Mouse (Mus musculus) myocyte (in vitro differentiated cells): Measurements from ENCODE around the gene Gm45717. TPM values are rescaled to one million over a fixed set of nuclear protein-coding genes. Genes with fewer than 3 reads are reported as not detected.
A peak's percentile ranks its signal among the peaks of the same experiment; 100 is the strongest.

ENCODE experiments used
- H3K27me3 ChIP-seq: one replicate; pipeline ENCODE4 v1.6.1; 2011; ENCODE audit not compliant: control insufficient read depth, insufficient read depth, insufficient read length
- H3K36me3 ChIP-seq: one replicate; pipeline ENCODE4 v1.6.1; 2011; ENCODE audit not compliant: control insufficient read depth, insufficient read depth
- H3K4me2 ChIP-seq: one replicate; pipeline ENCODE4 v1.6.1; 2011; ENCODE audit warnings: low read depth, control low read depth
- H3K4me3 ChIP-seq: one replicate; pipeline ENCODE4 v1.5.1; 2011; ENCODE audit warnings: mild to moderate bottlenecking, control low read depth, moderate library complexity
- H3K79me2 ChIP-seq: one replicate; pipeline ENCODE4 v1.6.1; 2011; ENCODE audit not compliant: control insufficient read depth, insufficient read depth
- H3ac ChIP-seq: one replicate; pipeline ENCODE4 v1.6.1; 2011; ENCODE audit not compliant: control insufficient read depth, insufficient read length
- CEBPB ChIP-seq: IDR thresholded peaks from 2 replicates; pipeline ENCODE4 v1.6.1; 2011; ENCODE audit warnings: mild to moderate bottlenecking, moderate library complexity; ENCODE audit not compliant: poor library complexity, insufficient read depth, severe bottlenecking
- E2F4 ChIP-seq: IDR thresholded peaks from one replicate; pipeline ENCODE4 v1.6.1; 2011; ENCODE audit warnings: mild to moderate bottlenecking, control low read depth, moderate library complexity; ENCODE audit not compliant: insufficient read depth
- MAX ChIP-seq: IDR thresholded peaks from one replicate; pipeline ENCODE4 v1.6.1; 2011; ENCODE audit warnings: low read depth, mild to moderate bottlenecking, control low read depth
- MYOD1 ChIP-seq, 3 experiments: IDR thresholded peaks; one replicate each; pipeline ENCODE4 v1.6.1; 2011; ENCODE audit warnings: control low read depth in 2 of 3, low read depth in 2 of 3, mild to moderate bottlenecking in 2 of 3, moderate library complexity in 1 of 3; ENCODE audit not compliant: insufficient read length in 2 of 3, control insufficient read depth in 1 of 3
- MYOG ChIP-seq, 3 experiments: IDR thresholded peaks; one replicate each; pipeline ENCODE4 v1.6.1; 2011; ENCODE audit warnings: control low read depth in 2 of 3, low read depth in 2 of 3, mild to moderate bottlenecking in 2 of 3; ENCODE audit not compliant: insufficient read length in 2 of 3, control insufficient read depth in 1 of 3, insufficient read depth in 1 of 3
- POLR2A ChIP-seq: IDR thresholded peaks from one replicate; pipeline ENCODE4 v1.6.1; 2011; ENCODE audit warnings: low read depth, mild to moderate bottlenecking, control low read depth, moderate library complexity; ENCODE audit not compliant: insufficient read length
- POLR2AphosphoS2 ChIP-seq: IDR thresholded peaks from one replicate; pipeline ENCODE4 v1.6.1; 2011; ENCODE audit warnings: low read depth, control low read depth; ENCODE audit not compliant: insufficient read length
- REST ChIP-seq: IDR thresholded peaks from one replicate; pipeline ENCODE4 v1.6.1; 2011; ENCODE audit warnings: mild to moderate bottlenecking, control low read depth, moderate library complexity; ENCODE audit not compliant: insufficient read depth, insufficient read length
- SRF ChIP-seq: IDR thresholded peaks from one replicate; pipeline ENCODE4 v1.6.1; 2011; ENCODE audit warnings: low read depth; ENCODE audit not compliant: control insufficient read depth, insufficient read length
- TCF12 ChIP-seq: IDR thresholded peaks from one replicate; pipeline ENCODE4 v1.6.1; 2011; ENCODE audit warnings: mild to moderate bottlenecking, control low read depth; ENCODE audit not compliant: poor library complexity, insufficient read depth, severe bottlenecking
- TCF3 ChIP-seq: IDR thresholded peaks from one replicate; pipeline ENCODE4 v1.6.1; 2011; ENCODE audit warnings: low read depth, control low read depth; ENCODE audit not compliant: insufficient read length
- USF1 ChIP-seq: IDR thresholded peaks from one replicate; pipeline ENCODE4 v1.6.1; 2011; ENCODE audit warnings: low read depth, mild to moderate bottlenecking, control low read depth, moderate library complexity
- polyA plus RNA-seq: library from polyadenylated mRNA; unstranded; fragments of >200 nt; fragmentation: generic; extraction: Trizol; gene quantifications from one replicate; pipeline ENCODE4 v1.2.1, GENCODE M21; 2012; ENCODE audit warnings: missing spikeins

The Gm45717 gene
- polyA plus RNA-seq, 1 experiment: 0.12 TPM

- TF ChIP-seq MYOD1 (IDR thresholded peaks at IDR 0.05; ENCODE audit: control insufficient read depth in 1 of 3, insufficient read length in 2 of 3, low read depth in 2 of 3): no peak
- TF ChIP-seq USF1: no peak
- TF ChIP-seq MAX: no peak
- TF ChIP-seq REST: no peak
- TF ChIP-seq POLR2AphosphoS2: no peak
- no peak for TF ChIP-seq TCF12
- TF ChIP-seq SRF: no peak
- no peak for TF ChIP-seq CEBPB
- TF ChIP-seq TCF3: no peak
- Histone ChIP-seq H3K4me3 (no peak overlapping the region), H3K79me2 (no peaks in the 10 kb centered on the region), H3K27me3 (no peaks in the 10 kb centered on the region), H3ac (no peak overlapping the region), H3K36me3 (no peaks in the 10 kb centered on the region), H3K4me2 (no peak overlapping the region)
Measured at GRCm38 (mm10) chr7:140907131-140907530, 48.6 kb downstream of the Gm45717 start.

GRCm38 (mm10) chr7:140905642-140906081 lies 50.1 kb downstream of the Gm45717 start:
- Histone ChIP-seq H3K36me3 (no peaks in the 10 kb centered on the region), H3ac (no peak overlapping the region), H3K4me3 (no peak overlapping the region), H3K79me2 (no peaks in the 10 kb centered on the region), H3K4me2 (no peak overlapping the region), H3K27me3 (no peaks in the 10 kb centered on the region)
- TF ChIP-seq E2F4 (no peak), USF1 (no peak), TCF3 (no peak), CEBPB (no peak), MAX (no peak), MYOD1 (IDR thresholded peaks at IDR 0.05; ENCODE audit: control insufficient read depth in 1 of 3, insufficient read length in 2 of 3, low read depth in 2 of 3) (no peak), POLR2AphosphoS2 (no peak), TCF12 (no peak), SRF (no peak), REST (no peak), MYOG (IDR thresholded peaks at IDR 0.05; ENCODE audit: control insufficient read depth in 1 of 3, insufficient read depth in 1 of 3, insufficient read length in 2 of 3, low read depth in 2 of 3) (no peak), POLR2A (no peak)

GRCm38 (mm10) chr7:140903212-140903611 lies 52.5 kb downstream of the Gm45717 start:
- Histone ChIP-seq H3K4me2 (no peak overlapping the region), H3K79me2 (no peaks in the 10 kb centered on the region), H3ac (no peak overlapping the region), H3K27me3 (no peaks in the 10 kb centered on the region), H3K36me3 (peaks cover 7% of the 10 kb centered on the region), H3K4me3 (no peak overlapping the region)
- TF ChIP-seq TCF3: no peak

- H3K4me3 ChIP-seq: no peak overlapping the region
- TF ChIP-seq MAX: no peak
- no peak for TF ChIP-seq SRF
- TF ChIP-seq REST: no peak
- no peak for TF ChIP-seq POLR2A
- no peak for TF ChIP-seq POLR2AphosphoS2
- no peak for TF ChIP-seq MYOG (IDR thresholded peaks at IDR 0.05; ENCODE audit: control insufficient read depth in 1 of 3, insufficient read depth in 1 of 3, insufficient read length in 2 of 3, low read depth in 2 of 3)
- no peak for TF ChIP-seq E2F4
- no peak for TF ChIP-seq MYOD1 (IDR thresholded peaks at IDR 0.05; ENCODE audit: control insufficient read depth in 1 of 3, insufficient read length in 2 of 3, low read depth in 2 of 3)
- no peak for TF ChIP-seq USF1
- TF ChIP-seq TCF3: no peak
- no peak for TF ChIP-seq CEBPB
- no peak for TF ChIP-seq TCF12
- no peaks in the 10 kb centered on the region for H3K27me3 ChIP-seq
- H3K36me3 ChIP-seq: peaks cover 7% of the 10 kb centered on the region
- H3K79me2 ChIP-seq: no peaks in the 10 kb centered on the region
- no peak overlapping the region for H3ac ChIP-seq
- no peak overlapping the region for H3K4me2 ChIP-seq
Measured at GRCm38 (mm10) chr7:140902036-140902875, 53.5 kb downstream of the Gm45717 start.

GRCm38 (mm10) chr7:140900220-140900619 lies 55.5 kb downstream of the Gm45717 start, which contains the start of gene Cox8b:
TSS of gene Cox8b (minus strand) at chr7:140900446.
- H3K4me2 ChIP-seq: peak within 1 kb of the TSS; percentile 61
- TF ChIP-seq POLR2A (peak; percentile 68), TCF12 (peak; percentile 56), REST (no peak), USF1 (no peak), MYOD1 (IDR thresholded peaks at IDR 0.05; ENCODE audit: control insufficient read depth in 1 of 3, insufficient read length in 2 of 3, low read depth in 2 of 3) (peak; percentile 65 to 80 (median 76)), POLR2AphosphoS2 (peak; percentile 61), MYOG (IDR thresholded peaks at IDR 0.05; ENCODE audit: control insufficient read depth in 1 of 3, insufficient read depth in 1 of 3, insufficient read length in 2 of 3, low read depth in 2 of 3) (peak; percentile 62 to 94 (median 84))
- H3K4me3 ChIP-seq: peak within 1 kb of the TSS; percentile 28
- peaks cover 12% of the 10 kb centered on the region for H3K36me3 ChIP-seq
- no peaks in the 10 kb centered on the region for H3K27me3 ChIP-seq
- no peak within 1 kb of the TSS for H3ac ChIP-seq
- no peaks in the 10 kb centered on the region for H3K79me2 ChIP-seq

Other genes starting within 250 kb of the Gm45717 start
- not detected for gene Cyp2e1, start 192.2 kb downstream of the Gm45717 start, polyA plus RNA-seq
- not detected for gene Syce1, start 168.1 kb downstream of the Gm45717 start, polyA plus RNA-seq
- gene Zfp941, start 133.8 kb downstream of the Gm45717 start, polyA plus RNA-seq: 0.13 TPM
- gene Urah, start 120.9 kb downstream of the Gm45717 start, polyA plus RNA-seq: 0.13 TPM
- gene Scgb1c1, start 110.4 kb downstream of the Gm45717 start, polyA plus RNA-seq: not detected
- 0.07 TPM for gene Odf3, start 108.1 kb downstream of the Gm45717 start, polyA plus RNA-seq
- not detected for gene Gm45785, start 99.6 kb downstream of the Gm45717 start, polyA plus RNA-seq
- 123 TPM for gene Ric8a, start 99.0 kb downstream of the Gm45717 start, polyA plus RNA-seq
- gene Bet1l, start 98.4 kb downstream of the Gm45717 start, polyA plus RNA-seq: 25.8 TPM
- 201 TPM for gene Psmd13, start 74.0 kb downstream of the Gm45717 start, polyA plus RNA-seq
- gene Sirt3, start 73.6 kb downstream of the Gm45717 start, polyA plus RNA-seq: 28.8 TPM
- 534 TPM for gene Cox8b, start 55.5 kb downstream of the Gm45717 start, polyA plus RNA-seq
- gene Nlrp6, start 35.0 kb downstream of the Gm45717 start, polyA plus RNA-seq: 0.01 TPM
- gene Pgghg, start 14.5 kb downstream of the Gm45717 start, polyA plus RNA-seq: 11.6 TPM
- 0.47 TPM for gene Ifitm5, start 5.6 kb downstream of the Gm45717 start, polyA plus RNA-seq
- gene Ifitm2, start 50 bp upstream of the Gm45717 start, polyA plus RNA-seq: 493 TPM
- 19.9 TPM for gene Ifitm1, start 11.3 kb upstream of the Gm45717 start, polyA plus RNA-seq
- gene Ifitm3, start 54.8 kb upstream of the Gm45717 start, polyA plus RNA-seq: 1,312 TPM
- gene Ifitm6, start 62.0 kb upstream of the Gm45717 start, polyA plus RNA-seq: 4.4 TPM
- gene Gm17387, start 73.2 kb upstream of the Gm45717 start, polyA plus RNA-seq: not detected
- gene B4galnt4, start 105.2 kb upstream of the Gm45717 start, polyA plus RNA-seq: 0.46 TPM
- 0.25 TPM for gene Pkp3, start 122.3 kb upstream of the Gm45717 start, polyA plus RNA-seq
- 4.8 TPM for gene Sigirr, start 144.6 kb upstream of the Gm45717 start, polyA plus RNA-seq
- gene Ano9, start 161.9 kb upstream of the Gm45717 start, polyA plus RNA-seq: not detected
- 28.0 TPM for gene Ptdss2, start 166.4 kb upstream of the Gm45717 start, polyA plus RNA-seq
- 276 TPM for gene Rnh1, start 216.9 kb upstream of the Gm45717 start, polyA plus RNA-seq
- 215 TPM for gene Hras, start 238.1 kb upstream of the Gm45717 start, polyA plus RNA-seq
- gene Lrrc56, start 238.2 kb upstream of the Gm45717 start, polyA plus RNA-seq: 1.1 TPM